Mouse (Mus musculus): ENCODE measurements around the gene Pcgf2. TPM values are rescaled to one million over a fixed set of nuclear protein-coding genes. Genes with fewer than 3 reads are reported as not detected.

Pcgf2 gene
- total and polyA plus RNA-seq, 3 experiments = 0.99 to 19.5 (median 5.6) TPM

GRCm38 (mm10) chr11:97699626-97700002 is 683 bp downstream of the Pcgf2 start:
- H3K4me3 ChIP-seq (replicated peaks in 1 of 3; ENCODE audit: low read depth in 2 of 3, low read length in 2 of 3, poor library complexity in 1 of 3) = peak overlapping the region; percentile 66 to 71 (median 71)
- peak overlapping the region; percentile 84 for H3K9ac ChIP-seq (ENCODE audit: insufficient read depth, low read depth)
- H3K36me3 ChIP-seq (replicated peaks in 1 of 2; ENCODE audit: control insufficient read depth in 1 of 2, insufficient read depth in 1 of 2, low read length in 1 of 2) = peaks cover 2 to 13% of the 10 kb centered on the region in 2 experiments
- H3K27ac ChIP-seq (ENCODE audit: insufficient read depth, low read depth) = peak overlapping the region; percentile 69
- dilution Hi-C loops (cut with MboI; ENCODE audit: extremely low pct_ligation_motif_present, extremely low pct_unique_long_range_greater_than_20kb, low sequenced_read_pairs) = no loop called here
- peak; percentile 76 for DNase-seq (ENCODE audit: extremely low read depth)
- TF ChIP-seq MAX (IDR thresholded peaks at IDR 0.05; ENCODE audit: low read length) (peak; percentile 57; the same call in 1 of the 2 replicates), USF2 (conservative IDR thresholded peaks at IDR 0.05; ENCODE audit: low read depth, low read length) (peak; percentile 84), CHD2 (IDR thresholded peaks at IDR 0.05; ENCODE audit: low read length) (0 out of 2 replicates have a peak, but pooled peaks have one; percentile 39), KAT2A (IDR thresholded peaks at IDR 0.05; ENCODE audit: insufficient replicate concordance, low read length) (no peak), MAZ (IDR thresholded peaks at IDR 0.05; ENCODE audit: low read depth, low read length) (peak; percentile 47), USF1 (IDR thresholded peaks at IDR 0.05; ENCODE audit: low read depth, low read length) (peak; percentile 89), RAD21 (IDR thresholded peaks at IDR 0.05; ENCODE audit: low read depth, low read length) (no peak), NELFE (IDR thresholded peaks at IDR 0.05; ENCODE audit: low read depth, low read length) (no peak; the same call in 1 of the 2 replicates), TBP (conservative IDR thresholded peaks at IDR 0.05; ENCODE audit: low read depth, low read length) (no peak), BHLHE40 (IDR thresholded peaks at IDR 0.05; ENCODE audit: low read depth, low read length) (peak; percentile 74), HCFC1 (IDR thresholded peaks at IDR 0.05; ENCODE audit: low read depth, low read length) (no peak; the same call in 1 of the 2 replicates), CHD1 (IDR thresholded peaks at IDR 0.05; ENCODE audit: low read depth, low read length) (no peak), ZKSCAN1 (IDR thresholded peaks at IDR 0.05; ENCODE audit: borderline replicate concordance, low read depth, low read length) (no peak), RCOR1 (conservative IDR thresholded peaks at IDR 0.05; ENCODE audit: low read depth, low read length) (no peak), JUN (IDR thresholded peaks at IDR 0.05; ENCODE audit: insufficient read depth, low read depth, low read length) (no peak), SIN3A (IDR thresholded peaks at IDR 0.05; ENCODE audit: low read length) (no peak)
- peaks cover 14% of the 10 kb centered on the region for H3K79me2 ChIP-seq (replicated peaks; ENCODE audit: control insufficient read depth, extremely low read depth, insufficient read depth, poor library complexity, severe bottlenecking)
- peak overlapping the region; percentile 46 for H3K4me2 ChIP-seq (ENCODE audit: insufficient read depth, low read depth, poor library complexity, severe bottlenecking)
- peaks cover 21% of the 10 kb centered on the region for H3K27me3 ChIP-seq (replicated peaks)
- in situ Hi-C loops (cut with MboI; ENCODE audit: low pct_ligation_motif_present, low pct_unique_long_range_greater_than_20kb, low sequenced_read_pairs) = loop anchor here (5.0 kb wide), 2 partner anchors 38 to 67 kb away; no protein-coding TSS in a partner anchor
- peaks cover 9 to 45% of the 10 kb centered on the region in 2 experiments for H3K4me1 ChIP-seq (ENCODE audit: control insufficient read depth in 1 of 2, insufficient read depth in 2 of 2)
- H3K9me3 ChIP-seq (replicated peaks; ENCODE audit: low read length) = no peaks in the 10 kb centered on the region

- H3K9ac ChIP-seq (ENCODE audit: insufficient read depth, low read depth) = peak overlapping the region; percentile 84
- in situ Hi-C loops (cut with MboI; ENCODE audit: low pct_ligation_motif_present, low pct_unique_long_range_greater_than_20kb, low sequenced_read_pairs) (loop anchor here (5.0 kb wide), 1 partner anchor 67 kb away; no protein-coding TSS in a partner anchor), dilution Hi-C loops (cut with MboI; ENCODE audit: extremely low pct_ligation_motif_present, extremely low pct_unique_long_range_greater_than_20kb, low sequenced_read_pairs) (no loop called here)
- peaks cover 7% of the 10 kb centered on the region for H3K79me2 ChIP-seq (replicated peaks; ENCODE audit: control insufficient read depth, extremely low read depth, insufficient read depth, poor library complexity, severe bottlenecking)
- peaks cover 2 to 11% of the 10 kb centered on the region in 2 experiments for H3K36me3 ChIP-seq (replicated peaks in 1 of 2; ENCODE audit: control insufficient read depth in 1 of 2, insufficient read depth in 1 of 2, low read length in 1 of 2)
- H3K4me1 ChIP-seq (ENCODE audit: control insufficient read depth in 1 of 2, insufficient read depth in 2 of 2) = peaks cover 9 to 40% of the 10 kb centered on the region in 2 experiments
- peak overlapping the region; percentile 46 for H3K4me2 ChIP-seq (ENCODE audit: insufficient read depth, low read depth, poor library complexity, severe bottlenecking)
- peak overlapping the region; percentile 16; the same call in 1 of the 2 replicates for H3K27ac ChIP-seq (ENCODE audit: insufficient read depth, low read depth)
- no peak for DNase-seq (ENCODE audit: extremely low read depth)
- H3K27me3 ChIP-seq (replicated peaks) = peaks cover 21% of the 10 kb centered on the region
- H3K9me3 ChIP-seq (replicated peaks; ENCODE audit: low read length) = no peaks in the 10 kb centered on the region
- peak overlapping the region; percentile 66 to 83 (median 72) for H3K4me3 ChIP-seq (replicated peaks in 1 of 3; ENCODE audit: low read depth in 2 of 3, low read length in 2 of 3, poor library complexity in 1 of 3)
- no peak for TF ChIP-seq PAX5 (IDR thresholded peaks at IDR 0.05; ENCODE audit: low read length)
- no peak; the same call in 1 of the 2 replicates for TF ChIP-seq MAX (IDR thresholded peaks at IDR 0.05; ENCODE audit: low read length)
- no peak for TF ChIP-seq MYC (IDR thresholded peaks at IDR 0.05; ENCODE audit: low read depth, low read length)
- peak in 1 of 2 experiments; percentile 70; a peak in 2 of 4 replicates for TF ChIP-seq CTCF (conservative IDR thresholded peaks at IDR 0.05 in 1 of 2, IDR thresholded peaks at IDR 0.05 in 1 of 2; ENCODE audit: low read depth in 2 of 2, low read length in 2 of 2)
- peak; percentile 29; the same call in 1 of the 2 replicates for TF ChIP-seq POLR2A (IDR thresholded peaks at IDR 0.05; ENCODE audit: low read depth, low read length)
- TF ChIP-seq SMC3 (IDR thresholded peaks at IDR 0.05; ENCODE audit: low read depth, low read length) = peak; percentile 45; the same call in 1 of the 2 replicates
- no peak for TF ChIP-seq ELF1 (IDR thresholded peaks at IDR 0.05; ENCODE audit: low read depth, low read length)
- TF ChIP-seq ETS1 (conservative IDR thresholded peaks at IDR 0.05; ENCODE audit: low read depth, low read length) = no peak
- no peak for TF ChIP-seq MAFK (IDR thresholded peaks at IDR 0.05; ENCODE audit: insufficient replicate concordance, low read length)
- peak; percentile 31; the same call in 1 of the 2 replicates for TF ChIP-seq IRF4 (IDR thresholded peaks at IDR 0.05; ENCODE audit: low read depth, low read length)
- TF ChIP-seq ZKSCAN1 (IDR thresholded peaks at IDR 0.05; ENCODE audit: borderline replicate concordance, low read depth, low read length) = no peak
- TF ChIP-seq CHD1 (IDR thresholded peaks at IDR 0.05; ENCODE audit: low read depth, low read length) = no peak
- no peak for TF ChIP-seq TBP (conservative IDR thresholded peaks at IDR 0.05; ENCODE audit: low read depth, low read length)
- TF ChIP-seq UBTF (IDR thresholded peaks at IDR 0.05; ENCODE audit: low read depth, low read length) = peak; percentile 88
- peak; percentile 35 for TF ChIP-seq RAD21 (IDR thresholded peaks at IDR 0.05; ENCODE audit: low read depth, low read length)
- TF ChIP-seq POLR2AphosphoS2 (IDR thresholded peaks at IDR 0.05; ENCODE audit: low read depth, low read length) = no peak
- no peak; the same call in 1 of the 2 replicates for TF ChIP-seq ZNF384 (IDR thresholded peaks at IDR 0.05; ENCODE audit: low read depth, low read length)
- TF ChIP-seq RCOR1 (conservative IDR thresholded peaks at IDR 0.05; ENCODE audit: low read depth, low read length) = no peak
- peak; percentile 21; the same call in 1 of the 2 replicates for TF ChIP-seq SIN3A (IDR thresholded peaks at IDR 0.05; ENCODE audit: low read length)
- 0 out of 2 replicates have a peak, but pooled peaks have one; percentile 23 for TF ChIP-seq BHLHE40 (IDR thresholded peaks at IDR 0.05; ENCODE audit: low read depth, low read length)
These were observed 1.3 kb downstream of the Pcgf2 start for GRCm38 (mm10) chr11:97698741-97699611.

All from CH12.LX (cell line).